Mouse (Mus musculus) stomach, embryonic 14.5 days (tissue): ENCODE measurements at regions not wholly inside any gene's neighbourhood (a gene's known extent, or its start where the extent isn't known, plus 50 kb on each side); places are given as distances from the start of the nearest gene placed in this dataset.

Source experiments
- ATAC-seq: fragments of 200-750 bp; cut with Nextera tagmentation; 2 replicates; pipeline ENCODE4 v1.8.0; 2017; ENCODE audit warnings: low read depth, moderate TSS enrichment; ENCODE audit not compliant: insufficient number of reproducible peaks, insufficient read depth, low FRiP score
- H3K27ac ChIP-seq: fragments of 300-500 bp; sonication (generic); 2 replicates; pipeline ENCODE4 v1.5.1; 2014; ENCODE audit warnings: mild to moderate bottlenecking, low read length, moderate library complexity, mixed read lengths
- H3K27me3 ChIP-seq: fragments of 300-500 bp; sonication (generic); 2 replicates; pipeline ENCODE4 v1.6.1; 2014; ENCODE audit warnings: low read length, control low read depth, mixed read lengths; ENCODE audit not compliant: control insufficient read depth, insufficient read depth
- H3K36me3 ChIP-seq: fragments of 300-500 bp; sonication (generic); 2 replicates; pipeline ENCODE4 v1.6.1; 2014; ENCODE audit warnings: mild to moderate bottlenecking, control low read depth, low read length, moderate library complexity, mixed read lengths; ENCODE audit not compliant: control insufficient read depth, insufficient read depth
- H3K4me1 ChIP-seq: fragments of 300-500 bp; sonication (generic); 2 replicates; pipeline ENCODE4 v1.6.1; 2014; ENCODE audit warnings: low read length, control low read depth, mixed read lengths; ENCODE audit not compliant: control insufficient read depth, insufficient read depth
- H3K4me2 ChIP-seq: fragments of 300-500 bp; sonication (generic); replicated peaks from 2 replicates; pipeline ENCODE4 v1.6.1; 2014; ENCODE audit warnings: low read depth, low read length, control low read depth
- H3K4me3 ChIP-seq: fragments of 300-500 bp; sonication (generic); 2 replicates; pipeline ENCODE4 v1.5.1; 2014; ENCODE audit warnings: low read depth, low read length, control low read depth
- H3K9ac ChIP-seq: fragments of 300-500 bp; sonication (generic); replicated peaks from 2 replicates; pipeline ENCODE4 v1.6.1; 2014; ENCODE audit warnings: low read depth, mild to moderate bottlenecking, control low read depth, low read length, moderate library complexity, mixed read lengths
- H3K9me3 ChIP-seq: fragments of 300-500 bp; sonication (generic); 2 replicates; pipeline ENCODE4 v1.6.1; 2016; ENCODE audit warnings: low read depth, low read length, control low read depth; ENCODE audit not compliant: control insufficient read depth
- WGBS: fragments of 180-500 bp; shearing (Covaris S2); extraction: QIAGEN DNeasy Blood & Tissue Kit; methylation state at CpG from one replicate; pipeline ENCODE4 v1.1.7; 2014; 5-methylcytosine and 5-hydroxymethylcytosine counted together

GRCm38 (mm10) chr8:109363185-109363845, 130.5 kb upstream of the Pmfbp1 start:
- WGBS = 91% methylated on average over 15 of the region's 15 CpGs

GRCm38 (mm10) chr8:109373977-109374376, 119.8 kb upstream of the Pmfbp1 start:
- Histone ChIP-seq H3K27me3 (no peaks in the 10 kb centered on the region), H3K36me3 (no peaks in the 10 kb centered on the region), H3K4me1 (no peaks in the 10 kb centered on the region), H3K27ac (no peak overlapping the region), H3K9ac (no peak overlapping the region), H3K4me2 (no peak overlapping the region), H3K9me3 (no peaks in the 10 kb centered on the region), H3K4me3 (no peak overlapping the region)
- ATAC-seq = no peak
- 65% methylated on average over 2 of the region's 2 CpGs for WGBS

More at GRCm38 (mm10) chr8:109363185-109363845, 130.5 kb upstream of the Pmfbp1 start:
- Histone ChIP-seq H3K27ac (no peak overlapping the region), H3K4me1 (0 out of 2 replicates have a peak, but pooled peaks cover 2% of the 10 kb centered on the region), H3K4me3 (no peak overlapping the region), H3K36me3 (no peaks in the 10 kb centered on the region), H3K4me2 (no peak overlapping the region), H3K9me3 (no peaks in the 10 kb centered on the region), H3K9ac (no peak overlapping the region), H3K27me3 (no peaks in the 10 kb centered on the region)
- no peak for ATAC-seq

GRCm38 (mm10) chr8:109384881-109385280, 108.9 kb upstream of the Pmfbp1 start:
- Histone ChIP-seq H3K27ac (no peak overlapping the region), H3K27me3 (no peaks in the 10 kb centered on the region), H3K9me3 (no peaks in the 10 kb centered on the region), H3K36me3 (no peaks in the 10 kb centered on the region), H3K4me3 (no peak overlapping the region), H3K4me1 (no peaks in the 10 kb centered on the region), H3K9ac (no peak overlapping the region), H3K4me2 (no peak overlapping the region)
- 92% methylated on average over 3 of the region's 3 CpGs for WGBS
- ATAC-seq = no peak

GRCm38 (mm10) chr8:109395133-109395855, 98.5 kb upstream of the Pmfbp1 start:
- no peak overlapping the region for H3K9ac ChIP-seq
- H3K4me2 ChIP-seq = no peak overlapping the region
- H3K27ac ChIP-seq = no peak overlapping the region
- no peak for ATAC-seq
- H3K9me3 ChIP-seq = no peaks in the 10 kb centered on the region
- H3K4me1 ChIP-seq = no peaks in the 10 kb centered on the region
- no peaks in the 10 kb centered on the region for H3K36me3 ChIP-seq
- no peaks in the 10 kb centered on the region for H3K27me3 ChIP-seq
- H3K4me3 ChIP-seq = no peak overlapping the region
- 84% methylated on average over 6 of the region's 6 CpGs for WGBS

GRCm38 (mm10) chr8:109399616-109400015, 94.2 kb upstream of the Pmfbp1 start:
- WGBS = 40% methylated on average over 11 of the region's 11 CpGs
- no peak for ATAC-seq
- H3K4me3 ChIP-seq = no peak overlapping the region
- H3K9ac ChIP-seq = no peak overlapping the region
- H3K4me1 ChIP-seq = no peaks in the 10 kb centered on the region
- H3K9me3 ChIP-seq = no peaks in the 10 kb centered on the region
- no peaks in the 10 kb centered on the region for H3K27me3 ChIP-seq
- 0 out of 2 replicates have a peak overlapping the region, but pooled peaks have one; percentile 6 for H3K4me2 ChIP-seq
- no peak overlapping the region for H3K27ac ChIP-seq
- H3K36me3 ChIP-seq = no peaks in the 10 kb centered on the region

- WGBS = 89% methylated on average over 5 of the region's 5 CpGs
Observed at GRCm38 (mm10) chr8:109400192-109400591, 93.6 kb upstream of the Pmfbp1 start.

GRCm38 (mm10) chr8:109407913-109408312, 85.9 kb upstream of the Pmfbp1 start:
- Histone ChIP-seq H3K9me3 (no peaks in the 10 kb centered on the region), H3K4me1 (no peaks in the 10 kb centered on the region), H3K9ac (no peak overlapping the region), H3K4me3 (no peak overlapping the region), H3K36me3 (no peaks in the 10 kb centered on the region), H3K4me2 (no peak overlapping the region), H3K27me3 (no peaks in the 10 kb centered on the region), H3K27ac (no peak overlapping the region)
- ATAC-seq = no peak
- WGBS = 48% methylated on average over 5 of the region's 5 CpGs

More at GRCm38 (mm10) chr8:109400192-109400591, 93.6 kb upstream of the Pmfbp1 start:
- Histone ChIP-seq H3K27me3 (no peaks in the 10 kb centered on the region), H3K4me3 (no peak overlapping the region), H3K4me2 (no peak overlapping the region), H3K4me1 (no peaks in the 10 kb centered on the region), H3K36me3 (no peaks in the 10 kb centered on the region), H3K9me3 (no peaks in the 10 kb centered on the region), H3K9ac (no peak overlapping the region), H3K27ac (no peak overlapping the region)
- ATAC-seq = no peak

- ATAC-seq = no peak
- no peak overlapping the region for H3K4me2 ChIP-seq
- no peak overlapping the region for H3K9ac ChIP-seq
- H3K9me3 ChIP-seq = no peaks in the 10 kb centered on the region
- no peaks in the 10 kb centered on the region for H3K4me1 ChIP-seq
- H3K4me3 ChIP-seq = no peak overlapping the region
- H3K27ac ChIP-seq = no peak overlapping the region
- 78% methylated on average over 6 of the region's 6 CpGs for WGBS
- no peaks in the 10 kb centered on the region for H3K27me3 ChIP-seq
- H3K36me3 ChIP-seq = no peaks in the 10 kb centered on the region
Observed at GRCm38 (mm10) chr8:109410531-109410930, 83.3 kb upstream of the Pmfbp1 start.
